Comparison of ENCODE assay signal across 23 mouse cellular contexts in genomic region chr5:135476199-135476598, GRCm38 (mm10).
A peak's percentile ranks its signal among the peaks of the same experiment; 100 is the strongest.
DNase-seq lines count a peak whose midpoint lies in the region; ATAC-seq and TF ChIP-seq lines count a peak whose summit lies in the region.
"Had no signal": no experiment of that assay in that cellular context is flagged by ENCODE, and none has a peak within 500 bp of the region (broad histone marks: within the 10 kb centered on the region; RNA-seq: fewer than 3 reads in every experiment).

No protein-coding gene starts in this region.

- TF ChIP-seq EP300 in MEL (IDR thresholded peaks at IDR 0.05; ENCODE audit: low read depth in 1 of 2, low read length in 2 of 2), result no peak
- no peak for TF ChIP-seq EP300 in stomach, postnatal 0 days (optimal IDR thresholded peaks at IDR 0.05)

- TF ChIP-seq POLR2A in lung, adult 2 months (IDR thresholded peaks at IDR 0.05; ENCODE audit: borderline replicate concordance, extremely low read depth, low read depth, low read length), result no peak
- no peak for TF ChIP-seq POLR2A in MEL (IDR thresholded peaks at IDR 0.05; ENCODE audit: control insufficient read depth in 1 of 2, insufficient read depth in 1 of 2, low read depth in 1 of 2, low read length in 2 of 2, poor library complexity in 1 of 2)

- no peaks in the 10 kb centered on the region for H3K36me3 ChIP-seq in MEL (ENCODE audit: control insufficient read depth in 1 of 2, insufficient read depth in 2 of 2, low read length in 2 of 2)
- no peaks in the 10 kb centered on the region for H3K36me3 ChIP-seq in stomach, postnatal 0 days (ENCODE audit: control insufficient read depth, insufficient read depth, low read length)

- WGBS in lung, adult 2 months, result 76% methylated on average over 5 of the region's 5 CpGs
- 83% methylated on average over 5 of the region's 5 CpGs for WGBS in stomach, postnatal 0 days

- intact Hi-C loops in gastrocnemius, postnatal 36 days (cut with DNase I), result no loop called here

- H3K4me3 ChIP-seq in lung, adult 2 months (replicated peaks; ENCODE audit: extremely low read depth, low read depth, low read length), result no peak overlapping the region
- H3K4me3 ChIP-seq in MEL (ENCODE audit: control insufficient read depth in 1 of 2, insufficient read depth in 1 of 2, low read depth in 2 of 2, low read length in 2 of 2), result no peak overlapping the region
- no peak overlapping the region for H3K4me3 ChIP-seq in layer of hippocampus, adult 2 months
- H3K4me3 ChIP-seq in stomach, postnatal 0 days (ENCODE audit: low read depth, low read length), result no peak overlapping the region
- H3K4me3 ChIP-seq: embryonic facial prominence, embryonic 15.5 days; hindbrain, embryonic 13.5 days; limb, embryonic 10.5 days had no signal

- H3K4me2 ChIP-seq in stomach, postnatal 0 days (replicated peaks; ENCODE audit: low read depth), result no peak overlapping the region
- H3K4me2 ChIP-seq: embryonic facial prominence, embryonic 15.5 days; hindbrain, embryonic 13.5 days; lung, embryonic 14.5 days had no signal

- TF ChIP-seq RAD21 in MEL (IDR thresholded peaks at IDR 0.05; ENCODE audit: low read depth, low read length), result no peak

- H3K79me2 ChIP-seq in MEL (ENCODE audit: control insufficient read depth, insufficient read depth, low read length, poor library complexity), result no peaks in the 10 kb centered on the region

- no peak overlapping the region for H3K9ac ChIP-seq in MEL (ENCODE audit: control insufficient read depth, low read depth, low read length, poor library complexity, severe bottlenecking)
- no peak overlapping the region for H3K9ac ChIP-seq in stomach, postnatal 0 days (ENCODE audit: low read length)
- H3K9ac ChIP-seq: embryonic facial prominence, embryonic 15.5 days; hindbrain, embryonic 13.5 days; lung, embryonic 14.5 days had no signal

- no peaks in the 10 kb centered on the region for H3K27me3 ChIP-seq in MEL (ENCODE audit: control insufficient read depth in 1 of 2, insufficient read depth in 2 of 2, low read length in 2 of 2)
- no peaks in the 10 kb centered on the region for H3K27me3 ChIP-seq in stomach, postnatal 0 days (ENCODE audit: control insufficient read depth, insufficient read depth, low read length)
- H3K27me3 ChIP-seq: embryonic facial prominence, embryonic 15.5 days; hindbrain, embryonic 13.5 days had no signal

- no peaks in the 10 kb centered on the region for H3K9me3 ChIP-seq in MEL (replicated peaks; ENCODE audit: insufficient read depth, low read length)
- H3K9me3 ChIP-seq in stomach, postnatal 0 days (ENCODE audit: control insufficient read depth, low read length), result no peaks in the 10 kb centered on the region
- H3K9me3 ChIP-seq: embryonic facial prominence, embryonic 15.5 days; hindbrain, embryonic 13.5 days; limb, embryonic 10.5 days had no signal

- ATAC-seq in granulocyte monocyte progenitor cell, adult 5-6 weeks (replicated peaks; ENCODE audit: poor library complexity, severe bottlenecking), result peak; percentile 34
- ATAC-seq in stomach, postnatal 0 days (ENCODE audit: low FRiP score, low TSS enrichment), result no peak
- ATAC-seq: forebrain, embryonic 16.5 days; inflammation-experienced regulatory T-cells, adult 6 months had no signal

- peaks cover 12% of the 10 kb centered on the region for H3K4me1 ChIP-seq in lung, adult 2 months (ENCODE audit: control insufficient read depth, insufficient read depth, low read length)
- no peaks in the 10 kb centered on the region for H3K4me1 ChIP-seq in MEL (ENCODE audit: control insufficient read depth in 1 of 2, insufficient read depth in 2 of 2, low read length in 2 of 2)
- no peaks in the 10 kb centered on the region for H3K4me1 ChIP-seq in stomach, postnatal 0 days (replicated peaks; ENCODE audit: control insufficient read depth, insufficient read depth)
- H3K4me1 ChIP-seq: hindbrain, embryonic 13.5 days; limb, embryonic 10.5 days had no signal

- peak; percentile 20 for DNase-seq in lung, postnatal 14 days
- DNase-seq in lung, adult 2 months, result no peak
- peak; percentile 19 for DNase-seq in MEL (ENCODE audit: low read depth, low spot score)
- DNase-seq in layer of hippocampus, adult 2 months (ENCODE audit: low spot score in 2 of 2), result no peak
- no peak for DNase-seq in stomach, postnatal 0 days (ENCODE audit: low spot score)
- DNase-seq in gastrocnemius, postnatal 36 days, result no peak
- DNase-seq: adrenal gland, postnatal 10 days; cerebellum, adult 8-10 months; gastrocnemius, postnatal 25 days; kidney, adult 8-10 months; kidney, postnatal 10 days; lung, embryonic 14.5 days; midbrain, embryonic 14.5 days; right cerebral cortex, postnatal 25 days; spleen, adult 18-20 months; thymus, adult 18-20 months; thymus, postnatal 36 days had no signal

- TF ChIP-seq CTCF in lung, adult 2 months (IDR thresholded peaks at IDR 0.05; ENCODE audit: insufficient read depth, low read length), result no peak
- TF ChIP-seq CTCF in MEL (IDR thresholded peaks at IDR 0.05 in 2 of 3, conservative IDR thresholded peaks at IDR 0.05 in 1 of 3; ENCODE audit: control insufficient read depth in 1 of 3, insufficient read depth in 1 of 3, low read depth in 2 of 3, low read length in 3 of 3, poor library complexity in 1 of 3, severe bottlenecking in 1 of 3), result no peak
- no peak for TF ChIP-seq CTCF in layer of hippocampus, adult 2 months (conservative IDR thresholded peaks at IDR 0.05)
- no peak for TF ChIP-seq CTCF in stomach, postnatal 0 days (IDR thresholded peaks at IDR 0.05; ENCODE audit: low read depth)

- no peak overlapping the region for H3K27ac ChIP-seq in MEL (ENCODE audit: control insufficient read depth, low read depth, low read length)
- H3K27ac ChIP-seq in layer of hippocampus, adult 2 months, result no peak overlapping the region
- no peak overlapping the region for H3K27ac ChIP-seq in stomach, postnatal 0 days (replicated peaks)
- H3K27ac ChIP-seq: embryonic facial prominence, embryonic 15.5 days; hindbrain, embryonic 13.5 days; limb, embryonic 10.5 days had no signal

TF ChIP-seq in MEL, 35 proteins besides CTCF, POLR2A, EP300 and RAD21:
- TF ChIP-seq GABPA (IDR thresholded peaks at IDR 0.05; ENCODE audit: low read depth, low read length), result no peak
- no peak for TF ChIP-seq POLR2AphosphoS2 (IDR thresholded peaks at IDR 0.05; ENCODE audit: low read length)
- TF ChIP-seq SIN3A (IDR thresholded peaks at IDR 0.05; ENCODE audit: low read length), result no peak
- TF ChIP-seq ZC3H11A (IDR thresholded peaks at IDR 0.05; ENCODE audit: low read depth, low read length), result no peak
- no peak for TF ChIP-seq KAT2A (conservative IDR thresholded peaks at IDR 0.05; ENCODE audit: low read depth, low read length)
- TF ChIP-seq MAZ (IDR thresholded peaks at IDR 0.05; ENCODE audit: low read depth, low read length), result no peak
- TF ChIP-seq ELF1 (IDR thresholded peaks at IDR 0.05; ENCODE audit: low read depth, low read length), result no peak
TF ChIP-seq in MEL: peak in this region for 0.

Comparison
In these comparisons a context has a peak if more than half of its experiments do, and no peak if none do; other contexts are left out.
1. DNase-seq: peak in lung, postnatal 14 days (single experiment) and MEL (single experiment); none in lung, adult 2 months (single experiment), layer of hippocampus, adult 2 months (0 of 2), stomach, postnatal 0 days (single experiment) and gastrocnemius, postnatal 36 days (0 of 2).